Mouse (Mus musculus) testis, adult 2 months (tissue): ENCODE results near the gene Efnb2.

Experiments
- CTCF ChIP-seq: fragments of 200-500 bp; IDR thresholded peaks from 2 replicates; pipeline ENCODE4 v1.5.1; 2012; ENCODE audit warnings: low read depth, mild to moderate bottlenecking, inconsistent platforms, low read length, moderate library complexity; ENCODE audit not compliant: control insufficient read depth, insufficient read depth, insufficient replicate concordance
- POLR2A ChIP-seq: fragments of 200-500 bp; IDR thresholded peaks from 2 replicates; pipeline ENCODE4 v1.6.1; 2012; ENCODE audit warnings: low read depth, mild to moderate bottlenecking, inconsistent platforms, low read length, moderate library complexity; ENCODE audit not compliant: control insufficient read depth

- TF ChIP-seq CTCF (no peak), POLR2A (no peak)
These were observed 84.8 kb downstream of the Efnb2 start for GRCm38 (mm10) chr8:8576286-8576685.
